Mouse (Mus musculus) MN1 (cell line): ENCODE results near the gene Flvcr1.
A peak's percentile ranks its signal among the peaks of the same experiment; 100 is the strongest.

Source experiments
- DNase-seq: peaks from one replicate; pipeline ENCODE4 v3.0.0-alpha.2; 2016; ENCODE audit warnings: low spot score

Flvcr1 gene

DNA sequence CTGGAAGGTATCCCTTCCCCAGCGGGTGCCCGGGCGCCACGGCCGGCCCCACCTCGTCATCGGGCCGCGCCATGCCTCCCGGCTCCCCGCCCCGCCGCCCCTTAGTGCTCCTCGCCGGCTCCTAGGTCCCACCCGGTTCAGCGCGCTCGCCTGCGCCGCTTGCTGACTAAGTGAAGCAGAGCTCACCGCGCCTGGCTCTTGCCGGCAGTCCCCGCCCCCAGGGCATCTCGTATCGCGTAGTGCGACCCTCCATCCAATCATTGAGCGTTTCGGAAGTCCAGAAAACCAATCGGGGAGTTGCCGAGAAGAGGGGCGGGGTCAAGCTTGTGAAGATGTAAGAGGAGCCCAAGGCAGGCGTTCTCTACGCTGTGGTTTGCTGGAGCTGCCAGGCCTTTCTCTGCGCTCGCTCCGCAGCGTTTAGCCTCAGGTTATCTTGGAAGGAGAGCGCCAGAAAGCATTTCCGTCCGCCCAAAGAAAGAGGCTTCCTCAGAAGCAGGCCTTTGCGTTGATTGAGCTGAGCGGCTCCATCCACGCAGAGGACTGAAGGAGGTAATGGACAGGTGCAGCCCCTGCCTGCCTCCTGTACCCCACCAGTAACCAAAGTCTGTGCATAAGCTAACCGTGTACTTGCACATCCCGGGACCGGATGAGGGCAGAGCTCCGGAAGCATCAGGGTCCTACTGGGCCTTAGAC is at the start of gene Flvcr1:
Gene Flvcr1 (minus strand): TSS at position 138 of the 693 bp plus-strand sequence.
- peak; percentile 99 for DNase-seq

DNA sequence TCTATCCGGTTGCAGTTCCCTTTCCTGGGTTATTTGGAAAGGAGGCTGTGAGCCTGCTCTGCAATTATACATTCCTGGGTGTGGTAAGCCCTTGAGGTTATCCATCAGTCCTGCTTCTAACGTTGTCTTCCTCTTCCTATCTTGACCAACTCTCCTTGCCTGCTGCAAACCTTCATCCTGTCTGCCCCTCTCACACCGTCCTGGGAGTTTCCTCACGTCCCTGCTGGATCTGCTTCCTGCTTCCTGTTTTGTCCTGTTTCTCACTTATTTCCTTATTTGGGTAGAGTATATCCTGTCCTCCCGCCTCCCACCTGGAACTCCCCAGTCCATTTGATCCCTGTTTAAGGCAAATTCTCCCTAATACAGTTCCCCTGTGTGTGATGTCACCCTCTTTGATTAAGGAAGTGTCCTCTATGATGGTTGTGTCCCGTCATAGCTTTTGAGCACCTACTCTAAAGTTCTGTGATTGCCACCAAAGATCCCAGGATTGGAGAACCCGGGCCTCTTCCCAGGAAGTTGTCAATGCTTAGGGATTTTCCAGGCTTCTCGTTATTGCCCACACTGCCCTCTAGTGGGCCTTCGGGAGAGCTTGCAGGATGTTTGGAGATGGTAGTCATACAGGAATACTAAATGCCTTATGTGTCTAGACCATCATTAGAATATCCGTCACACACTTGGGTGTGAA is 49.4 kb upstream of the Flvcr1 start:
- DNase-seq = peak; percentile 79

DNA sequence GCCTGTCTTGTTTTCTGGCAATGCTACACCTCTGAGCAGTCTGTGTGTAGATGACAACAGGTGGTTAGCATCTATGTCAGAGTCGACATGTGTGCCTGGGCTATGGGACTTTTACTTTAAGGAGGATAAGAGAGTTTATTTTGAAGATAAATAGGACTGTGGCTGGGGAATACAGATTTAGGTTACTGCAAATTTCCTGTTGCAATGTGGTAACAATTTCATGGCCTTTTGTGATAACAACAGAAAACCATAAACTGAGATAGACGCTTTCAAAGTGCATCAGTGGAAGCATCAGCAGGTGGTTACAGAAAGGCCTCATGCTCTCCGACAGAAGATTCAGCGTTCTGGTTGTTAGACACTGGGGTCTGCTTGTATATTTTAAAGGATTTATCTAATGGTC is 47.5 kb upstream of the Flvcr1 start:
- no peak for DNase-seq

DNA sequence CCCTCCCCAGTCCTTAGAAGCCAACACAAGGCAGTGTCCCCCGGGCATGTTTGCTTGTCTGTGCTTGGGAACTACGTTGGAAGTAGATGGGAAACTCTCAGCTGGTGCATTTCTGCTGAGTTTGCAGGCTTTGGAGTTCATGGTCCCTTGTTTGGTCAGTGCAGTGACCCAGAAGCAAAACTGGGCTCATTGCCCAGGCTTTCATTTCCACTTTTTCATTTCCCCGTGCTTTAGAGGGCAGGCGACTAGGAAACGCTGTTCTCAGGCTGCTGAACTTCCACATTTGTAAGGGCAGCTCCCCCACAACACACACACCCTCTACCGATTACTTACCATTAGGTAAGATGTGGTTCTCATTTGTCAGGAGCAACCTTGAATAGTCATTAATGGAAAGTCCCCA is 47.0 kb upstream of the Flvcr1 start:
- peak; percentile 54 for DNase-seq

DNA sequence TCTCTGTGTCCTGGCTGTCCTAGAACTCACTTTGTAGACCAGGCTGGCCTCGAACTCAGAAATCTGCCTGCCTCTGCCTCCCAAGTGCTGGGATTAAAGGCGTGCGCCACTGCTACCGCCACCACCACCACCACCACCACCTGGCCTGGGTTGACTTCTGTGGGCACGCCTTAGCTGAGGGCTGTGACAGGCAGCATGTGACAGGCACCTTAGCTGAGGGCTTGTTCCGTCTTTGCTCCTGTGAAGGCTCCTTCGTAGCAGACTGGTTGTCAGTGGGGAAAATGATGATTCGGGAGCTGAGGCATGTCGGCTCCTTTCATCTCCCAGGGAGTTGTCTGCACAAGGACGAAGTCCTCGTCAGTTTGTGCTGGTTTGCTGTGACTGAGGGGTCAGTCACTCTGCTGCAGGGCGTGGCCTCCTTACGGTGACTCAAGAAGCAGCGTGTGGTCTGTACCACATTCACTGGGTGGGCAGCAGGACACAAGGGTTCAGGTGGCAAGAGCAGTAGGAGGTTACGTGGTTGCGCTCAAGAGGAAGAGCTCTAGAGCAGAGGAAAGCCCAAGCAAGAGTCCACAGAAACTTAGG is 46.5 kb upstream of the Flvcr1 start:
- DNase-seq = no peak

DNA sequence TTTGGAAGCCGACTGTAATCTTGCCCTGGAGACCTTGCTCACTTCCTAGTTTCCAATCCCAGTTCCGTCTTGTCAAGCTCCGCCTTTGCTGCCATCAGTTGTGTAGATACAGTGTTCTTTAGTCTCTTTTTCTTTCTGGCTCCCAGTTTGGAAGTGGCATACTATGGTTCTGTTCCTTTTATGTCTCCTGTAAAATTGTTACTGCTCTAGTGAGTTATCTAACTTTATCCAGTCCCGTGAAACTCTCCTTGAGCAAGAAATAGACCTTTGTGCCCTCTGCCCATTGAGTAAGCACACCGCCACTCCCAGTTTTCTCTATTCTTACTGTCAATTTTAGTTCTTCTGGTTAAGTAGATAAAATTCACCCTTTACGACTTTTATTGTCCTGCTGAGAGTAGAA is 45.7 kb upstream of the Flvcr1 start:
- DNase-seq = no peak

DNA sequence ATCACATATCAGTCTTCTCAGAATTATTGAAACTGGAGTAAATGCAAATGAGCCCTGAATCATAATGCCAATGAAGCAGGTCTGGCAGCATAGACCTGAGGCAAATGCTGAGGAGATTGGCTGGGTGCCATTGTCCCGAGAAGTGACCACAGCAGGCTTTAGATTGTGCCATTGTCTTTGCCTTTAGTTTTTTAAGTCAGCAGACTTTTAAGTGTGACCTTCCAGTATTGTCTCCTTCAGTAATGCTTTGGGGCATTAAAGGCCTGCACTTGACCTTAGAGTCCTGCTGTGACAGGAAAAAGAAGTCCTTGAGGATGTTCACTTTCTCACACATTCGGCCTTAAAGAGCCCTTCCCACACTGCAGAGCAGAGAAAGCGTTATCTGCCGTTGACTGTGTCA is 44.3 kb upstream of the Flvcr1 start:
- no peak for DNase-seq

DNA sequence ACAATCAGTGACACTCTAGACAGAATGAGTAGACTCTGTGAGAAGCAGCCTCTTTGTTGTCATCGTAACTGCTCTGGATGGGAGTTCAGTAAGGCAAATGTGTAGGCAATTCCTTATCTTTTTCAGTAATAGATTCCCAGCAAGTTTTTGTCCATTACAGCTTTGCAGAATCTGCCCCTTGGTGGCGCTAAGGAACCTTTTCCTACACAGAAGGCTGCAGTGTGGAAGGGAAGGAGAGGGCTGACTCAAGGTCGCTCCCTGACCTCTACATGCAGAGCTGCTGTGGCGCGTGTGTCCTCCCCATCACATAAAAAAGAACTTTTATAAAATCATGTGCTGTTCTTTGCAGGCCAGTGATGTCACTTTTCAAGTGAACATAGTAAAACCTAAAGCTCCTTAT is 42.4 kb upstream of the Flvcr1 start:
- no peak for DNase-seq

DNA sequence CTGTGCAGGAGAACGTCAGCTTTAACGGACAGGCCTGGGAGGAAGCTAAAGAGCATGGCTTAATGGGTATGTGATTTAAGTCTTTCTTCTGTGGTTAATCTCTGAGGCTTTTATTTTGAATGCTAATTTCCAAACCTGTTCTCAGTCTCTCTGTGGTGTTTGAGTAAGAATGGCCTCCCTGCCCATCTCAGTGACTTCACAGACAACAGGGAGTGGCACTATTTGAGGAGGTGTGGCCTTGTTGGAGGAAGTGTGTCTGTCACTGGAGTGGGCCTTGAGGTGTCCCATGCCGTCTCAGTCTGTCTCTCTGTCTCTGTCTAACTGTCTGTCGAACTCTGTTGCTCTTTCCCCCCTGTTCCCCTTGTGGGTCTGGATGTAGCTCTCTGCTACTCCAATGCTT is 39.2 kb upstream of the Flvcr1 start:
- no peak for DNase-seq

DNA sequence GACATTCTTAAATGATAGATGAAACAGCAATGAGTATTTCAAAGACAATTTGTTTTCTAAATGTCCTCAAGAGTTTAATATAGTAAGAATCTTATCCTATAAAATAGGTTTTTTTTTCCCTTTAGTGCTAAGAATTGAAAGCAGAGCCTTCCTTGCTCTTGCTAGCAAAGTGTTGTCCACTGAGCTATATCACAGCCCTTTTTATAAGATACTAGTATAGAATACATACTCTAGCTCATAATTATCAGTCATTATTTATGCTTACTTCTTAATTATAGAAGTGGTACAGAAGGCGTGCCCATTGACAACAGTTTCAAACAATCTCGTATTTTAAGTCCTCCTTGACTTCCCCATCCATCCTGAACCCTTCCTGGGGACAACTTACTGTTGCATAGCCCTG is 38.6 kb upstream of the Flvcr1 start:
- DNase-seq = no peak

DNA sequence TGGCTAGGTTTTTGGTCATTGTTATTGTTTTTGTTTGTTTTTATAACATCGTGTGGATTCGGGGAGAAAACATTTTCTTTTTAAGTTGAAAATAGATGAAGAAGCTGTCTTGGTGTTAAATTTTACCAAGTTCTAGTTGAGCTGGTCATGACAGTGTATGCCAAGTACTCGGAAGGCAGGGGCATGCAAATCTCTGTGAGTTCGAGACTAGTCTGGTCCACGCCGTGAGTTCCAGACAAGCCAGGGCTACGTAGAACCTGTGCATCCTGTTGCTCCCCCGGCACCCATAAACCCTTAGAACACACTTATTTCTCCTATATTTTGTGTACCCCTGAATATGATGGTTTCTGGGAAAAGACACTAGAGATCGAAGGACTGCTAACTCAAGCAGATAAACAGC is 37.7 kb upstream of the Flvcr1 start:
- DNase-seq = no peak

DNA sequence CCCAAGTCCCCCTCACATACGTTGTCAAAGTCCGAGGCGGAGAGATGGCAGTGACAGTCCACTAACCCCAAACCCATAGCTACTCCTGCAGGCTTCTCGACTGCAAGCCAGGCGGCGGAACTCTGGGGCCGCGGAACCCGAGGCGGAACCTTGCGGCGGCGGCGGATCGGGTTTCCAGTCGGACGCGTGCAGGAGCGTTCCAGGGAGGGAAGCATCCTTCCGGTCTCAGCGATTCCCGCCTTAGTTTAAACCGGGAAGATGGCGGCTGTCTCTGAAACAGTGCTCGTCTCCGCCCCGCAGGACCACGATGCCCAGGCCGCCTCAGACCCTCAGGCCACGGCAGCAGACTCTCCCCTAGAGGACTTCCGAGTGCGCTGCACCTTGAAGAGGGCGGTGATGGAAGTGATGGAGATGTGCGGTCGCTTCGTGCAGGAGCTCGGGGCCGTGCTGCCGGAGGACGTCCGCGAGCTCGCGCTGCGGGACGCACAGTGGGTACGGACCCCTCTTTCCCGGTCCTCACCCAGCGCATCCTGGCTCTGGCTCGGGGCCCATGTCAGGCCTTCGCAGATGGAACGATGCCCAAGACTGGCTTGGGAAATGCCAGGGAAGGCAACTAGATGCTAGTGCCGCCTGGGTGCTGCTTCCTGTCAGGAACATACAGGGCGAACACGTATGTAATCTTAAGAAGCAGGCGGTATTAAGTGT is 37.0 kb upstream of the Flvcr1 start, which contains the start of the genes Tatdn3 and Nsl1:
Gene Tatdn3 (minus strand): TSS at position 152 of the 705 bp plus-strand sequence.
Gene Nsl1 (plus strand): TSS at position 232 of the 705 bp plus-strand sequence.
- DNase-seq = peak; percentile 94

DNA sequence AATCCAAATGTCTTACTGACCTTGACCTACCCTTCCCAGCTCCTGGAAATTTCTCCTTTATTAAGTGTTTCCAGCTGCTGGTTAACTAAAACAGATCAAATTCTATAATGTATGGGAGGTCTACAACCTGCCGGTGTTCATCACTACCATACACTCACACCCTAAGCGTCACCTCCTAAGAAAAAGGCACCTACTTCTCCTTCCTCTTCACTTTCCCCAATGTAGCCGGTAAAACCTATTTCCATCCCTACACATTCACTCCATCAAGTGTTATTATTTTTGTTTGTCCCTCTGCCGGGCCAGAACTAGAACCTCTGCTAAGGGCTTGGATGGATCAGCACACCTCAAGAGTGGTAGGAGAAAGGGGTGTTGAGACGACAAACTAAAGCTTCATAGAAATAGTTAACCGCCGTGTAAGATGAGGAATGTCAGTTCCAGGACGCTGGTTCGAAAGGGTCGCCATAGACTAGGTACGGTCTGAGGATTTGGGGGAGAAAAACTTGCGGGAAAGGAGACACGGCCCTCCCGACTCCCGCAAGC is 36.4 kb upstream of the Flvcr1 start:
- no peak for DNase-seq

DNA sequence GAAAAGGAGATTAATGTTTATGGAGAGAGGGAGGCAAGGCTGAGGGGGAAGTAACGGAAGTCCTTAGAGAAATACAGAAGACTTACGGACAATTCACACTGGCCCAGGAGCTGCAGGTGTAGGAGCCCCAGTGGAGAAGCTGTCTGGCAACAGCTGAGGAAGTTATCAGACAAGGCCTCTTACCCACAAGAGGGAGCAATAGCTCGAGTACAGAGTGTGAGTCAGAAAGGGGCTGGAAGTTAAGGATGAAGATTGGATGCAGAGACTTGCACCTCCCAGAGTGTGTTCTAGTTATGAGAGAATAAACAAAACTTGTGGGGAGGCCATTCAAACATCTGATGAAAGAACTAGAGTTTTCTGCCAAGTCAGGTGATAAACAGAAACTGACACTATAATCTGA is 31.5 kb upstream of the Flvcr1 start:
- no peak for DNase-seq

DNA sequence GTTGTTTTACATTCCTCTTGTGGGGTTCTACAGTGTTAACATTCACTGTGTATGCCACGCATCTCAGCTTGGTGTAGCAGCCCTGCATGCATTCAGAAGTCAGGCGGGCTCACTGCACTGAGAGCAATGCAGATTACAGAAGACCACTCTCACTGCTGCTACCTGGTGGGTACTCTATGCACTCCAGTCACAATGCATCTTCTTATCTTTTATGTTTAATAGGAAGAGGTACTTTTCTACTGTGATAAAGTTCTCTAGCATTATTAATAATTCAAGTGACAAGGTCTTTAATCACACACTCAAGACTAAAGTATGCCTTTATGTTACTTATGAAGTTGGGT is 29.5 kb upstream of the Flvcr1 start:
- no peak for DNase-seq

DNA sequence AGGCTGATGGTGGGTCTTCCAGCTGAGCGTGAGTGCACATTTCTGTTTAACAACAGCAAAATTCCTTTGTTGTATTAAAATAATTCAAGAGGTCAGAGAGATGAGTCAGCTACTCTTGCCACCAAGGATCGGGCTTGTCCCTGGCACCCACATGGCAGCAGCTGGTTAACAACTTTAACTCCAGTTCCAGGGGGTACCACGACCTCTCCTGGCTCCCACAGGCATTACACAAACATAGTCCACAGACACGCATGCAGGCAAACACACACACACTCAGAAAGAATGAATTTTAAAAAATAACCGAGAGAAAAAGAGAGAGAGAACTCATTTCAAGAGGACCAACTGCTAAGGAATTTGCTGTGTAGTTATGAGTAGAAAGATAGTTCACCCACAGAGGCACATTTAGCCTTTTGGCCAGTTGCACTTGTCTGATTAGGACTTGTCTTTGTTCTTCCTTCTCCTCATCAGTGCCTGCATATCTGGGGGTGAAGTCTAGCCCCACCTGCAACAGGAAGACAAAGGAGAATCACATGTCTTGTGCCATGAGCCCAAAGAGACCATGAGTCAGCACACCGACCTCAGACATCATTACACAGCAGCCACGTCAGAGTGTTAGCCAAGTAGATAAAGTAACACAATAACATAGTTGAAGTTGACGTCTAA is 29.0 kb upstream of the Flvcr1 start:
- DNase-seq = no peak

DNA sequence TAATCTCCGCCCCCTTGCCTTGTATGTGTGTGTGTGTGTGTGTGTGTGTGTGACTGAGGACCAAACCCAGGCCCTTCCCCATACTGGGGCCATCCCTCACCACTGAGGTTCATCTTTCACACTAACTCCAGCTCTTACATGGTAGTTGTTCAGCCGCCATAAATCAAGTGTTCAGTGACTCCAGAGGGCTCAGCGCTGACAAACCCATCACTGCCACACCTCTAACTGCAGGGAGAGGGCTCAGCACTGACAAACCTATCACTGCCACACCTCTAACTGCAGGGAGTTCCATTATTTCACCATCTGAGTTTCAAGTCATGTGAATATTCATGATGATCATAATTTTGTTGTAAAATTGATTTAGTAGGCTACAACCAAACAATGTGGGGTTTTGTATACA is 27.6 kb upstream of the Flvcr1 start:
- DNase-seq = no peak

DNA sequence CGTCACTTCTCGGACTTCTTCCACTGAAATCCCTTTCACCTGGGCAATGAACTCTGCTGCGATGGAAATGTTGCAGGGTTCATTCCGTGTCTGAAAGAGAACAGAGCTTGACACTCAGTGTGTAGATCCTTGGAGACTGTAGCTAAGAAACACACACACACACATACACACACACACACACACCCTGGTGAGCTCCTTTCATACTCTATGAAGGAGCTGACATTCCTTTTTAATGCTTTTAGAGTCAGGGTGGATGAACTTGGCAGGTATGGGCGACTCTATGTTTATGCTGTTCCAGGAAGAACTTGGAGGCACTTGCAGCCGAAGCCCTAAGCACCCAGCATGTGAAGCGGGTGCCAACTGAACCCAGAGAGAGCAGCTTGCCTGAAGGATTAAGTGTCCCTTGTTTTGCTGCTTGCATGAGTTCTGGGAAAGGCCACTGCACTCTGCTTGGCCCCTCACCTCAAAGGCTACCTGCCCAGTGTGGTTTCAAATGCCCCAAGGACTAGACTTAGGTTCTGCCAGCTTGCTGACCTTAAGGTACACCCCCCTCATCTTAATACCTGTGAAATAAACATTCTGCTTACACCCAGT is 20.4 kb upstream of the Flvcr1 start:
- no peak for DNase-seq

DNA sequence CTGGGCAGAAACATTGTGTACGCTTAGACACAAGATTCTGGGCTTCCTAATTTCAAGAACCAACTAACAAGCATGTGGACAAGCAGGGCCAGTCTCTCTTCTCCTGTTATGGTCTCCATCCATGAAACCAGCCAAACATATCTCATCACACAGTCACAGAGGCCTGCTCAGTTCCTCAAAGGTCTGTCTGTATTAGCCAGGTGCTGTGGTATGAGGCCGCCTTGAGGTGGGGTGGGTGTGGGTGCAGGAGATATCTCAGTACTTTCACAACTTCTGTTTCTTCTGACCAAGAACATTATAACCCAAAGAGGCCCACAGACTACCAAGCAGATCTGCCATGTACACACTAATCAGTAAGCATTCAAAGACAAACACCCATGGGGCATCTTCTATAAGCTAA is 19.3 kb upstream of the Flvcr1 start:
- no peak for DNase-seq

DNA sequence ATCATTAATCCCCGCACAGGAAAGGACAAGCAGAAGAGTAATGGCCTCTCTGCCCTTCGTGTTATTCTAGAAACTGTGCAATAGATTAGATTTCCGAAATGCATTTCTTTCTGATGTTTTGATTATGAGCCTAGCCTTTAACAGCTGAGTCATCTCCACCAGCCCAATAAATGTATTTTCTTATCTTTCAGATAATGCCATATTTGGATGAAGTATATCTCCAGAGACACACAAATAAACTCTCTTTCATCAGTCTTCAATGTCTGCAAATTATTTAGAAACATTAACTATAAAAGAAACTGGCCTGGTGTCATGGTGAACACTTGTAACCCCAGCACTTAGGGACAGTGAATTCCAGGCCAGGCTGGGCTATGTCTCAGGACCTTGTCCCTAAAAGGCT is 16.7 kb upstream of the Flvcr1 start:
- no peak for DNase-seq

DNA sequence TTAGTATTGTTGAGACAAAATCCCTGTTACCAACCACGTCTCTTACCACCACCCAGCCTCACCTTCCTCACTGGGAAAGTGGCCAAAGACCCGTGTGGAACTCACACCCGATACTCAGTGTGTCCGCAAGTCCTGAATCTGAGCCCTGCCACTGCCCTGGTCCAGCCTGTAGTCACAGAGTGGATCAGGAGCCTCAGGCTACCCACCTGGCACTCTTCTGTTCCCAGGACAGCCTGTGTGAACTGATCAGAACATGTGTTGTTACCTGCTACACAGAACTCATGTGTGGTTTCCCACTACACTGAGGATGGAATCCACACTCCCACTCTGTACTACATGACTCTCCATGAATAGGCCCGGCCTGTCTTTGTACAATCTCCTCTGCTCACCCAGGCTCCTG is 16.1 kb upstream of the Flvcr1 start:
- no peak for DNase-seq

DNA sequence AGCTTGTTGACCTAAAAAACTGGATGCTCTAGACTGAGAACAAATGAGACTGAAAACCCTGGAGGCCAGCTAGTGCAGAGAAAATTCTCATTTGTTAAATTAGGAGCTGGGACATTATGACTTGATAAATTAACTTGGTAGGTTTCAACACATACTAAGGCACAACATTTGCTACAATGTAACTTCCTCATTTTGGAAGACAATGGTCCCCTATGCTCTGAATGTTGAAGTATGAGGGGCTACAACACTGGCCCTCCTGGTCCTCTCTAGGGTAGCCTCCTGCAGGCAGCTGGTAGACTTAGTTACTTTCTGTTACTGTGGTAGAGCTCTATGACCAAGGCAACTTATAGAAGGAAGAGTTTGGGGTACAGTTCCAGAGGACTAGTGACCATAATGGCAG is 15.4 kb upstream of the Flvcr1 start:
- no peak for DNase-seq
